Mouse (Mus musculus): Measurements from ENCODE around the gene Tdp1.

Gene Tdp1

DNA sequence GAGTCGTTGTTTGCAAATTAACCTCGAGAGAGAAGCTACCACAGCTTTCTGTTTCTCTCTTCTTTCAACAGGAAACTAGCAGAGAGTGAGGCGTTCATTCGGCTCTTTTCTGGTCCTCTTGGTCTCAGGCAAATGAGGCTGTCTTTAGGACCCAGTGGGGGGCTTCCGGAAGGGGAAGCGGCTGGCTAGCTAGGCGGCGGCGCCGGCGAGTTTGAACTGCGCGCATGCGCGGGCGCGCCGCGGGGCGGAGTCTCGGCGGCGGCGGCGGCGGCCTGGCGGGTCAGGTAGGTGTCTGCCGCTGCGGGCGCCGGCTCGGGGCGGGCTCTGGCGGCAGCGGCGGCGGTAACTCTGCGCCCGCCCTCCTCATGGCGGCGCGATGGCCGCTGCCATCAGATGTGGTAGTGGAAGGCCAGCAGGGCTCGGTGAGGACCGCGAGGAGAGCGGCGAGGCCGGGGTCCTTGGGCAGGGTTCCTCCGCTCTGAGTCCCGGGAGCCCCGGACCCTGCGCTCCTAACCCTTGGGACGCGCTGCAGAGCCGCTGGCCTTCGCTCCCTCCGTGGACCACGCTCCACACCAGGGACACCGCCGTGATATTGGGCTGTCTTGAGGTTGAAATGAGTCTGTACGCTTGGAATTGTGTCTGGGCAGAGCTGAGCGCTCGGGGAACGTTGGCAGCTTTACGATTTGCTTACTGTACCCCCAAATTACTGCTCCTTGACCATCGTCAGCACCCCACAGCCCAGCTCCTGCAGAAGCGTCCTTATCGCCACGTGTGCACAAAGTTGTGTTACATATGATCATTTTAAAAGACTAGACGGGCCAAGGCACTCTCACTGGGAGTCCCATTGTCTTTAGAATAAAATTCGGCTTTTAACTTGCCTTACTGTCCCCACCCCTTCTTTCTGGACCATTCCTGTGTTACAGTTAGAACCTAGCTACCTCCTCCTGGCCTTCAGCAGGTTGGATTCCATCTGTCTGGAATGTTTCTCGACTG is at the start of gene Tdp1, which contains the start of gene Efcab11:
Gene Tdp1 (plus strand): TSS at position 249 of the 993 bp plus-strand sequence.
Gene Efcab11 (minus strand): TSS at position 171 of the 993 bp plus-strand sequence.
- no peak for TF ChIP-seq GATA4 (IDR thresholded peaks at IDR 0.05; ENCODE audit: insufficient replicate concordance, low read length)

DNA sequence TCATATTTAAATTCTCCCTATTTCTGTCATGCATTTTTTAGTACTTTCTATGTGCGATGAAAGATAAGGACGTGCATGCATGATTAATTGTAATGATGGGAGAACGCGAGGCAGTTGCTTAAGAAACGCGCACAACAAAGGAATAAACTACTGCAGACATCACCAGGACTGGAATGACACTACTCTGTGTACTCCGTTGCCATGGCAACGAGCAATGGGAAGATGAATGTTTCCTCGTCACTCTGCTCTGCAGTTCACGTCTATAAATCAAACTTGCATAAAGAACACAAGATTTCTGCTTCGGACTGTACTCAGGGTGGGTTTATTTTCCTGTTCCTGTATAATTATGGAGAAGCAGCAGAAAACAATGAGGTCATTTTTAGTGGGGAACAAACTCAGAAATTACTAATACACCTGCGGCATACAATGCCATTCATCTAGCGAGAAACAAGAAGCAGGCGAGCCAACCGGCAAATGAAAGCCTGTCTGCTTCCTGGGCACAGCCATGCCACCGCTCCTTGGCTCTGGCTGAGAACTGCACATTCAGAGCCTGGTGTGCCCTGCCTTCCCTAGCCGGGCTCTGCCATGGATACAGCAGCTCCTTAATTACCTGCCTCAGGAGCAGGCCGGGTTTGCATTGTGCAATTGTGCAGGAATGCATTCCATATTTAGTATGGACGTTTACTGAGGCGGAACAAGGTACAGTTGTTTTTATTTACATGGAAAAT is 47.7 kb upstream of the Tdp1 start:
- TF ChIP-seq GATA4 (IDR thresholded peaks at IDR 0.05; ENCODE audit: insufficient replicate concordance, low read length): no peak

DNA sequence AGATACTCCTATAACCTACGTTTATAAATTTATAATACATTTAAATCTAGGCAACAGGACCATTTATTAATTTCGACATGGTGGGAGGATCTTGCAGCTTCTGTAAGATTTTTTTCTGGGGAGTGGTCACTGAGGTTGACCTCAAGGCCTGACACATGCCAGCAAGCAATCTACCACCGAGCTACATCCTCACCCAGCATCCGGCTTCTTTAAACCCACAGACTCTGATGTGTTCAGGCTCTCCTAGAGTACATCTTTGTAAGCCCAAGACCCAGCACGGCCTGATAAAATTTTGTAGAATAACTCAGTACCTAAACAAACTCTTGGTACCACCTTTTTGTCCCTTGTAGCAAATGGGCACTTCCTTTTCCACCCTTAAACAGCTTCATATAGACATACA is 46.8 kb upstream of the Tdp1 start:
- TF ChIP-seq GATA4 (IDR thresholded peaks at IDR 0.05; ENCODE audit: insufficient replicate concordance, low read length): no peak

DNA sequence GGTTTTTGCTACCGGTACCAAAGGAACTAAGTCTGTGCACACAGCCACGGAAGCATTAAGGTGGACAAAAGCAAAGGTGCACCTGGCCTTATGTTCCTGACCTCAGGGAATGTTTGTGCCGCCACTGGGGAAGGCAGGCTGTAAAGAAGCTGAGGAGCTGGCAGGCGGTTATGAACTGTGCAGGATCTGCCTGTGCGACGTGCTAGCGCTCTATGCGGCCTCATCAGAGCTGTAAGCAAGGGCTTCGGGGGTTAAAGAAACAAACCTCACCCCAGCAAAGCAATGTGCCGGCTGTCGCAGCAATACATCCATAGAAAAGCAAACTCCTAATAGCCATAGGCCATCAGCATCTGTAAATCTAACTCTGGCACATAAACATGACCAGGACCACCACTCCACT is 46.2 kb upstream of the Tdp1 start:
- no peak for TF ChIP-seq GATA4 (IDR thresholded peaks at IDR 0.05; ENCODE audit: insufficient replicate concordance, low read length)

DNA sequence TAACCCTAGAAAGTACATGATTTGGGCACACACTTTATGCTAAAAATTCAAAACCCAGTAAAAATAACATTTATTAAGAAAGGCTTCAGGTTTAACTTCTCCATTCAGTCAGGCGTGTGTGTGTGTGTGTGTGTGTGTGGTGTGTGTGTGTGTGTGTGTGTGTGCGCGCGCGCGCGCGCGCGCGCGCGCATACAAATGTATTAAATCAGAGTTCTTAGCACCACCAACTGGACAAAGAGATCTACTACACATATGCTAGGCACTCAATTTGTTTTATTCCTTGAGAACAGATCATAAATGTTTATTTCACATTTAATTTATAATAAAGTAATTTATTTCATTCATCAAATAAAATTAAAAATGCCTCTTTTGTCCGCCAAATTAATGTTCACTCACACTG is 45.6 kb upstream of the Tdp1 start:
- no peak for TF ChIP-seq GATA4 (IDR thresholded peaks at IDR 0.05; ENCODE audit: insufficient replicate concordance, low read length)

DNA sequence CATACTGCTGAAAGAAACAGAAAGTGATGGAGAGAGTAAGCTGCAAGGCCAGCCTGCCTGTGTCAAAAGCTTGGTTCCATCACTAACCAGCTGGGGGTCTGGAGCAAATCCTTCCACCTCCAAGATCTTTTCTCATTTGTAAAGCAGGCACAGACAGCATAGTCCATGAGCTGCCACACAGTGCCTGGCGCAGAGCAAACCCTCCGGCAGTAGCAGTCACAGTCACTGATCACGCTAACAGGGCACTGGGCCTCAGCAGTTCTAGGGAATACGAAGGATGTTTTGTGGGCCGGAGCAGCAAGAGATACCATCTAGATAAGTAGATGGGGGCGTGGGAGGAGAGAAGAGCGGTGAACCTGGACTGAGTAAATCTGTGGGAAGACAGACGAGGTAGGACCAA is 39.4 kb upstream of the Tdp1 start:
- TF ChIP-seq GATA4 (IDR thresholded peaks at IDR 0.05; ENCODE audit: insufficient replicate concordance, low read length): no peak

DNA sequence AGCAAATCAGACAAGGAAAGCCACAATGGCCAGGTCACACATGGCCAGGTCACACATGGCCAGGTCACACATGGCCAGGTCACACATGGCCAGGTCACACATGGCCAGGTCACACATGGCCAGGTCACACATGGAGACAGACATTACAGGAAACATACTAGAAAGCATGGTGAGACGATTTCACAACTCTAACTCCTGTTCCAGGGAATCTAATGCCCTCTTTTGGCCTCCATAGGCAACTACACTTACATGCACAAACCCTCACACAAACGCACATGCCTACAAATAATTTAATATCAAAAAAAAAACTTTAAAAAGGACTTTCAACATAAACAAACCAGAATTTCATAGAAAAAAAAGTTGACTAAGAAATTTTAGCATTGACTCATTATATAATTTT is 34.3 kb upstream of the Tdp1 start:
- TF ChIP-seq GATA4 (IDR thresholded peaks at IDR 0.05; ENCODE audit: insufficient replicate concordance, low read length): no peak

DNA sequence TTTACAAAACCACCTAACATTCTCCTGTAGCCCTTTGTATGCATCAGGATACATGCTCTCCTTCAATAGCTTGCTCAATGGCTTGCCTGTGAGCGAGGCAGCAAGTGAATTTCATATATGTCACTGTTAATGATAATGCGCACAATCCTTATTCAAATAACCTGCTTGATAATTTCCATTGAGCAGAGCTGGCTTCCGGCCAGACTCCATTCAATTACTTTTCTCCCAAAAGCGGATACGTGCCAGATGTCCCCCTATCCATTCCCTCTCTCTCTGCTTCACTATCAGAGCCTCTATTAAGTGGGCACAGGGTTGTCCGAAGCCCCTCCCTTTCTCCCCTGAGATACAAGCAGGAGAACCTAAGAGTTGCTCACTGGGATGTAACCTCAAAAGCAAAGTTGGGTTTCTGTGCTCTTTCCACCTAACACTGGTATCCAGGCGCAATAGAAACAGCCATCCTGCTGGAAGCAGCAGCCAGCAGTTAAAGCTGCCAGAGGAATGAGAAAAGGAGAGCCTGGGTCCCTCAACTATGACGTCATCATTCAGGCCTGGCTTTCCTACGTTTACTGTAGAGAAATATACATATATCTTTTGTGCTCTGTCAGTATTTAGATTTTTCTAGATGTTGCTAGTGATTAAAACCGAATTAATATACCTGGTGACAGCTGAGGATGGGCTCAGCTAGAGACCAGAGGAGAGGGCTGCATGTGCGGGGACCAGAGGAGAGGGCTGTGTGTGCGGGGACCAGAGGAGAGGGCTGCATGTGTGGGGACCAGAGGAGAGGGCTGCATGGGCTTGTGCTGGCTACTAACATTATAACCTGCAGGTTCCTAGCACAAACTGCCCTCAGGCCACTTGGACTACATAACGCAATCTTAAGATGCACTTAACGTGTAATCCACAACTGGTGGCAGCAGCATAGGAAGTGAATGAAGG is 30.7 kb upstream of the Tdp1 start:
- no peak for TF ChIP-seq GATA4 (IDR thresholded peaks at IDR 0.05; ENCODE audit: insufficient replicate concordance, low read length)

DNA sequence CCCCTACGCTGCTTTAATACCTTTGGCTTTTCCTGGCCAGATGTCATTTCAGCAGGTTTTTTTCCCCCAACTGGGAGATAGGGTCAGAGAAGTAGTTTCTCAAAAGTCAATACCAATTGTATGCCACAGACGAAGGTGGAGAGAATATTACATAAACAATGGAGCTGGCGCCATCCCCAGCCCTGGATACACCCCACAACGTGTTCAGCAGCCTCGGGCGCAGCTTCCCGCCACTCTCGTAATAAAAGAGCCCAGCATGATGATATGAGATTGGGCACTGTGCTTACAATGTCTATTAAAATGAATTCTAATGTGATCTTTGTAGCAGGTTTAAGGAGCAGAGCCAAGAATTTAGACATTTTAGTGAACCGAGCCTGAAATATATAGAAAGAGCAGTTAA is 28.3 kb upstream of the Tdp1 start:
- TF ChIP-seq GATA4 (IDR thresholded peaks at IDR 0.05; ENCODE audit: insufficient replicate concordance, low read length): no peak

DNA sequence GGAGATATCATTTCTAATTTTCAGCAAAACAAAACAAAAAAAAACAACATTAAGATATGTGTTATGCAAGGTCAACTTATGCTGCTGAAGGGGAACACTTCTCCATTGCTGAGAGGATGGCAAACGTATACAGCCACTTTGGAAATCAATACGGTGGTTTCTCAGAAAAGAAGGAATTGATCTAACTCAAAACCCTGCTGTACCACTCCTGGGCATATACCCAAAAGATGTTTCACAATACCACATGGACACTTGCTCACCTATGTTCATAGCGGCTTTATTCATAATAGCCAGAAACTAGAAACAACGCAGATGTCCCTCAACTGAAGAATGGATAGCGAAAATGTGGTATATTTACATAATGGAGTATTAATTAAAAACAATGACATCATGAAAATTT is 25.7 kb upstream of the Tdp1 start:
- TF ChIP-seq GATA4 (IDR thresholded peaks at IDR 0.05; ENCODE audit: insufficient replicate concordance, low read length): no peak

DNA sequence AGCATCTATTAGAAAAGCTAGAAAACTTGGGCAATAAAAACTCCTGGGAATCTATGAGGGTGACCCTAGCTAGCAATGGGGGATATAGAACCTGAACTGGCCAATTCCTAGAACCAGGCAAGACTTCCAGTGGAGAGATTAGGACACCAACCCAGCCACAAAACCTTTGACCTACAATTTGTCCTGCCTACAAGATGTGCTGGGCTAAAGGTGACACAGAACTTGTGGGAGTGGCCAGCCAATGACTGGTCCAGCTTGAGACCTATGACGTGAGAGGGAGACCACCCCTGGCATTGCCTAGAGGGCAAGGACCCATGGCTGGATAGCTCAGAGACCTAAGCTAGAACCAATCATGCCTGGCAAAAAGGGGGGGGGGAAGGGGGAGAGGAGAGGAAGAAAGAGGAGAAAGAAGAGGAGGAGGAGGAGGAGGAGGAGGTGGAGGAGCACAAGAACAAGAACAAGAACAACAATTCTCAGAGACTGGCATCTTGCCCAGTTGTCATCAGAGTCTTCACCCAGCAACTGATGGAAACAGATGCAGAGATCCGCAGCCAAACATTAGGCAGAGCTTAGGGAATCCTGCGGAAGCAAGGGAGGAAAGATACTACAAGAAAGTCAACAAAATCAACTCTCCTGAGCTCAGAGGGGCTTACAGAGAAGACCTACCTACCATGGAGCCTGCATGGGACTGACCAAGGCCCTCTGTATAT is 24.8 kb upstream of the Tdp1 start:
- no peak for TF ChIP-seq GATA4 (IDR thresholded peaks at IDR 0.05; ENCODE audit: insufficient replicate concordance, low read length)

DNA sequence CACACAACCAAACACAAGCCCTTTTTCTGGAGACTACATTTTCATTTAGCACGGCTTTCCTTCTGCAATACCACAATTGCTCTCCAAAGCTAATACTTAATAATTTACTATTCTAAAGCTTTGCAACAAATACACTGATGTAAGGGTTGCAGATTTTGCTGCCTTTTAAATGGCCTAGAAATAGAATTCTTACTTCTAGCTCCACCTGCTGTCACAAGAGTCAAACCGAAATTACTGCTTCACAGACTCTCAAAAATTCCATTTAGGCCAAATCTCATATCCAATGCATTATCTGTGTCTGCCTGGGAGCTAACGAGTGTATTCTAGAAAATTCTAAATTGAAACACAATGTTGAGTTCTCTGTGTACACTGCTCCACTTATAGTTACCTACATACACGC is 23.3 kb upstream of the Tdp1 start:
- no peak for TF ChIP-seq GATA4 (IDR thresholded peaks at IDR 0.05; ENCODE audit: insufficient replicate concordance, low read length)

DNA sequence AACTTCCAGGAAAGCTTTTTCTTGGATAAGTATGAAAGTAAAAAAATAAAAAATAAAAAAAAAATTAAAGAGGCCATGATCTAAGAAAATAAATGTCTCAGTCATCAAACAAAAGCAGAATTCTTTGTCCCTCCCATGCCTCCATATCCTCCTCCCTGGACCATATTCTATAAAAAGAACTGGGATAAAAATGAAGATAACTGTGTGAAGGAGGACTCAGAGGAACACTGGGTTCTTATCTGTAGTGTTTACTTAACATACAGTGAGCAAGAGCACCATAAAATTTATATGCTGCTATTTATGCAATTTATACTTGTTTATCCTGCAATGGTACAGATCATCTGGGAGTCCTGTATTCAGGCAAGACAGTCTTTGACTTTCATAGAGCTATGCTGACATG is 19.7 kb upstream of the Tdp1 start:
- TF ChIP-seq GATA4 (IDR thresholded peaks at IDR 0.05; ENCODE audit: insufficient replicate concordance, low read length): no peak

DNA sequence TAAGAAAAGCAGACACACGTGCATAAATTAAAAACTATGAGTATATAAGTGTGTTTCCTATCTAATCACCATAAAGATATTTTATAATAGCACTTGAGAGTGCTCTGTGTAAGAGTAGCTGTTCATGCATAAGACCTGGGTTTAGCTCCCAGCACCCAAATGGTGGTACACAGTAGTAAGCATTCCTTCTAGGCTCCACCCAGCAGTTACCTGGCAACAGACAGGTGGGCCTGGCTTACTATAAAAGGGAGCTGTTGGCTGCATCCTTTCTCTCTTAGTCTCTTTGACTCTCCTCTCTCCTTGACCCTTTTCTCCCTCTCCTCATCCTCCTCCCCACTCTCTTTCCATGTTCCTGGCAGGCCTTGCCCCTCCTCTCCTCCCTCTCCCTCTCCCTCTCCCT is 15.5 kb upstream of the Tdp1 start:
- no peak for TF ChIP-seq GATA4 (IDR thresholded peaks at IDR 0.05; ENCODE audit: insufficient replicate concordance, low read length)

Measured in liver, adult (tissue).